Mouse (Mus musculus): ENCODE results near the gene Sh2d3c.

GRCm38 (mm10) chr2:32779131-32779530, 58.3 kb downstream of the Sh2d3c start:
- TF ChIP-seq CTCF (IDR thresholded peaks at IDR 0.05; ENCODE audit: low read depth, low read length) (no peak), GATA1 (IDR thresholded peaks at IDR 0.05; ENCODE audit: borderline replicate concordance, low read length) (no peak), GATA2 (IDR thresholded peaks at IDR 0.05; ENCODE audit: borderline replicate concordance, low read depth, low read length) (no peak), TAL1 (conservative IDR thresholded peaks at IDR 0.05; ENCODE audit: low read depth, low read length) (no peak), POLR2AphosphoS5 (IDR thresholded peaks at IDR 0.05; ENCODE audit: insufficient replicate concordance, low read depth, low read length) (no peak)

Measured in G1E (cell line).